Mouse (Mus musculus): ENCODE measurements around the gene Ccdc36. TPM values are rescaled to one million over a fixed set of nuclear protein-coding genes. Genes with fewer than 3 reads are reported as not detected.

Ccdc36 gene
- polyA plus RNA-seq, 1 experiment from 2014 or later, result 1.5 TPM

- H3K27ac ChIP-seq (ENCODE audit: low read depth), result no peak overlapping the region
- ATAC-seq (replicated peaks; ENCODE audit: low FRiP score, low TSS enrichment, low read depth) (no peak), DNase-seq (ENCODE audit: low spot score) (no peak)
- no peak overlapping the region for H3K9ac ChIP-seq (ENCODE audit: low read length)
- WGBS, result 94% methylated on average over 3 of the region's 3 CpGs
- H3K4me3 ChIP-seq (ENCODE audit: low read depth, low read length), result no peak overlapping the region
- H3K4me2 ChIP-seq (ENCODE audit: low read length), result no peak overlapping the region
- H3K9me3 ChIP-seq (ENCODE audit: control insufficient read depth, low read length), result no peaks in the 10 kb centered on the region
- H3K36me3 ChIP-seq (ENCODE audit: control insufficient read depth, insufficient read depth, low read length), result peaks cover 2% of the 10 kb centered on the region
- H3K27me3 ChIP-seq (replicated peaks; ENCODE audit: control insufficient read depth, insufficient read depth, low read length), result no peaks in the 10 kb centered on the region
- H3K4me1 ChIP-seq (replicated peaks; ENCODE audit: control insufficient read depth, insufficient read depth, low read length), result peaks cover 2% of the 10 kb centered on the region; the same call in 1 of the 2 replicates
These were observed 30.0 kb downstream of the Ccdc36 start for GRCm38 (mm10) chr9:108398324-108398723.

GRCm38 (mm10) chr9:108395427-108395826, 32.9 kb downstream of the Ccdc36 start:
- Histone ChIP-seq H3K4me2 (ENCODE audit: low read length) (no peak overlapping the region), H3K27me3 (replicated peaks; ENCODE audit: control insufficient read depth, insufficient read depth, low read length) (no peaks in the 10 kb centered on the region), H3K4me3 (ENCODE audit: low read depth, low read length) (no peak overlapping the region), H3K36me3 (ENCODE audit: control insufficient read depth, insufficient read depth, low read length) (peaks cover 31% of the 10 kb centered on the region), H3K9me3 (ENCODE audit: control insufficient read depth, low read length) (no peaks in the 10 kb centered on the region), H3K9ac (ENCODE audit: low read length) (no peak overlapping the region), H3K27ac (ENCODE audit: low read depth) (no peak overlapping the region), H3K4me1 (replicated peaks; ENCODE audit: control insufficient read depth, insufficient read depth, low read length) (no peaks in the 10 kb centered on the region)
- DNase-seq (ENCODE audit: low spot score) (no peak), ATAC-seq (replicated peaks; ENCODE audit: low FRiP score, low TSS enrichment, low read depth) (no peak)
- 93% methylated on average over 1 of the region's 1 CpGs for WGBS

GRCm38 (mm10) chr9:108394191-108394590, 34.1 kb downstream of the Ccdc36 start:
- Histone ChIP-seq H3K9ac (ENCODE audit: low read length) (no peak overlapping the region), H3K4me3 (ENCODE audit: low read depth, low read length) (no peak overlapping the region), H3K9me3 (ENCODE audit: control insufficient read depth, low read length) (no peaks in the 10 kb centered on the region), H3K4me1 (replicated peaks; ENCODE audit: control insufficient read depth, insufficient read depth, low read length) (no peaks in the 10 kb centered on the region), H3K27ac (ENCODE audit: low read depth) (no peak overlapping the region), H3K36me3 (ENCODE audit: control insufficient read depth, insufficient read depth, low read length) (peaks cover 43% of the 10 kb centered on the region), H3K4me2 (ENCODE audit: low read length) (no peak overlapping the region), H3K27me3 (replicated peaks; ENCODE audit: control insufficient read depth, insufficient read depth, low read length) (no peaks in the 10 kb centered on the region)
- DNase-seq (ENCODE audit: low spot score) (no peak), ATAC-seq (replicated peaks; ENCODE audit: low FRiP score, low TSS enrichment, low read depth) (no peak)
- 93% methylated on average over 6 of the region's 6 CpGs for WGBS

GRCm38 (mm10) chr9:108392676-108393075, 35.6 kb downstream of the Ccdc36 start, which contains the start of gene 1700102P08Rik:
1700102P08Rik (plus strand) TSS chr9:108392805.
- Histone ChIP-seq H3K9ac (ENCODE audit: low read length) (no peak within 1 kb of the TSS), H3K27me3 (replicated peaks; ENCODE audit: control insufficient read depth, insufficient read depth, low read length) (no peaks in the 10 kb centered on the region), H3K4me1 (replicated peaks; ENCODE audit: control insufficient read depth, insufficient read depth, low read length) (no peaks in the 10 kb centered on the region), H3K27ac (ENCODE audit: low read depth) (no peak within 1 kb of the TSS), H3K9me3 (ENCODE audit: control insufficient read depth, low read length) (no peaks in the 10 kb centered on the region), H3K4me2 (ENCODE audit: low read length) (no peak within 1 kb of the TSS), H3K36me3 (ENCODE audit: control insufficient read depth, insufficient read depth, low read length) (peaks cover 58% of the 10 kb centered on the region), H3K4me3 (ENCODE audit: low read depth, low read length) (no peak within 1 kb of the TSS)
- 71% methylated on average over 18 of the region's 18 CpGs for WGBS
- DNase-seq (ENCODE audit: low spot score) (no peak), ATAC-seq (replicated peaks; ENCODE audit: low FRiP score, low TSS enrichment, low read depth) (no peak)

- Histone ChIP-seq H3K4me1 (replicated peaks; ENCODE audit: control insufficient read depth, insufficient read depth, low read length) (no peaks in the 10 kb centered on the region), H3K27ac (ENCODE audit: low read depth) (no peak overlapping the region), H3K4me3 (ENCODE audit: low read depth, low read length) (no peak overlapping the region), H3K36me3 (ENCODE audit: control insufficient read depth, insufficient read depth, low read length) (peaks cover 92% of the 10 kb centered on the region), H3K27me3 (replicated peaks; ENCODE audit: control insufficient read depth, insufficient read depth, low read length) (no peaks in the 10 kb centered on the region), H3K4me2 (ENCODE audit: low read length) (no peak overlapping the region), H3K9ac (ENCODE audit: low read length) (no peak overlapping the region), H3K9me3 (ENCODE audit: control insufficient read depth, low read length) (no peaks in the 10 kb centered on the region)
- DNase-seq (ENCODE audit: low spot score) (no peak), ATAC-seq (replicated peaks; ENCODE audit: low FRiP score, low TSS enrichment, low read depth) (no peak)
- WGBS, result 79% methylated on average over 6 of the region's 6 CpGs
These were observed 39.1 kb downstream of the Ccdc36 start for GRCm38 (mm10) chr9:108389220-108389619.

GRCm38 (mm10) chr9:108388601-108389000, 39.7 kb downstream of the Ccdc36 start:
- WGBS, result 81% methylated on average over 10 of the region's 10 CpGs
- no peak for ATAC-seq (replicated peaks; ENCODE audit: low FRiP score, low TSS enrichment, low read depth)

GRCm38 (mm10) chr9:108386816-108387215, 41.5 kb downstream of the Ccdc36 start:
- no peak overlapping the region for H3K27ac ChIP-seq (ENCODE audit: low read depth)
- no peak overlapping the region for H3K9ac ChIP-seq (ENCODE audit: low read length)
- H3K4me3 ChIP-seq (ENCODE audit: low read depth, low read length), result no peak overlapping the region
- H3K27me3 ChIP-seq (replicated peaks; ENCODE audit: control insufficient read depth, insufficient read depth, low read length), result no peaks in the 10 kb centered on the region
- H3K9me3 ChIP-seq (ENCODE audit: control insufficient read depth, low read length), result no peaks in the 10 kb centered on the region
- 89% methylated on average over 4 of the region's 4 CpGs for WGBS
- H3K4me1 ChIP-seq (replicated peaks; ENCODE audit: control insufficient read depth, insufficient read depth, low read length), result no peaks in the 10 kb centered on the region
- no peak overlapping the region for H3K4me2 ChIP-seq (ENCODE audit: low read length)
- H3K36me3 ChIP-seq (ENCODE audit: control insufficient read depth, insufficient read depth, low read length), result peaks cover 97% of the 10 kb centered on the region
- ATAC-seq (replicated peaks; ENCODE audit: low FRiP score, low TSS enrichment, low read depth) (no peak), DNase-seq (ENCODE audit: low spot score) (no peak)

More at GRCm38 (mm10) chr9:108388601-108389000, 39.7 kb downstream of the Ccdc36 start:
- no peak overlapping the region for H3K9ac ChIP-seq (ENCODE audit: low read length)
- no peaks in the 10 kb centered on the region for H3K9me3 ChIP-seq (ENCODE audit: control insufficient read depth, low read length)
- H3K4me2 ChIP-seq (ENCODE audit: low read length), result no peak overlapping the region
- no peak for DNase-seq (ENCODE audit: low spot score)
- no peaks in the 10 kb centered on the region for H3K4me1 ChIP-seq (replicated peaks; ENCODE audit: control insufficient read depth, insufficient read depth, low read length)
- no peak overlapping the region for H3K27ac ChIP-seq (ENCODE audit: low read depth)
- H3K36me3 ChIP-seq (ENCODE audit: control insufficient read depth, insufficient read depth, low read length), result peaks cover 98% of the 10 kb centered on the region
- H3K4me3 ChIP-seq (ENCODE audit: low read depth, low read length), result no peak overlapping the region
- no peaks in the 10 kb centered on the region for H3K27me3 ChIP-seq (replicated peaks; ENCODE audit: control insufficient read depth, insufficient read depth, low read length)

- H3K36me3 ChIP-seq (ENCODE audit: control insufficient read depth, insufficient read depth, low read length), result peaks cover 92% of the 10 kb centered on the region
- H3K27me3 ChIP-seq (replicated peaks; ENCODE audit: control insufficient read depth, insufficient read depth, low read length), result no peaks in the 10 kb centered on the region
- H3K9me3 ChIP-seq (ENCODE audit: control insufficient read depth, low read length), result no peaks in the 10 kb centered on the region
- no peak overlapping the region for H3K4me2 ChIP-seq (ENCODE audit: low read length)
- H3K27ac ChIP-seq (ENCODE audit: low read depth), result no peak overlapping the region
- DNase-seq (ENCODE audit: low spot score), result no peak
- no peaks in the 10 kb centered on the region for H3K4me1 ChIP-seq (replicated peaks; ENCODE audit: control insufficient read depth, insufficient read depth, low read length)
- H3K9ac ChIP-seq (ENCODE audit: low read length), result no peak overlapping the region
- no peak overlapping the region for H3K4me3 ChIP-seq (ENCODE audit: low read depth, low read length)
- 67% methylated on average over 7 of the region's 7 CpGs for WGBS
- no peak for ATAC-seq (replicated peaks; ENCODE audit: low FRiP score, low TSS enrichment, low read depth)
These were observed 43.3 kb downstream of the Ccdc36 start for GRCm38 (mm10) chr9:108385006-108385405.

- H3K4me2 ChIP-seq (ENCODE audit: low read length), result no peak overlapping the region
- no peaks in the 10 kb centered on the region for H3K4me1 ChIP-seq (replicated peaks; ENCODE audit: control insufficient read depth, insufficient read depth, low read length)
- H3K9ac ChIP-seq (ENCODE audit: low read length), result no peak overlapping the region
- 95% methylated on average over 9 of the region's 9 CpGs for WGBS
- H3K27ac ChIP-seq (ENCODE audit: low read depth), result no peak overlapping the region
- H3K27me3 ChIP-seq (replicated peaks; ENCODE audit: control insufficient read depth, insufficient read depth, low read length), result no peaks in the 10 kb centered on the region
- no peaks in the 10 kb centered on the region for H3K9me3 ChIP-seq (ENCODE audit: control insufficient read depth, low read length)
- ATAC-seq (replicated peaks; ENCODE audit: low FRiP score, low TSS enrichment, low read depth) (no peak), DNase-seq (ENCODE audit: low spot score) (no peak)
- H3K36me3 ChIP-seq (ENCODE audit: control insufficient read depth, insufficient read depth, low read length), result peaks cover 92% of the 10 kb centered on the region
- no peak overlapping the region for H3K4me3 ChIP-seq (ENCODE audit: low read depth, low read length)
These were observed 46.9 kb downstream of the Ccdc36 start for GRCm38 (mm10) chr9:108381382-108381781.
